Mouse (Mus musculus): ENCODE measurements around the gene Olfr382. TPM values are rescaled to one million over a fixed set of nuclear protein-coding genes. Genes with fewer than 3 reads are reported as not detected.
"Not testable (repeated sequence)": the region's sequence is repeated elsewhere in the genome, so short reads cannot be mapped to it uniquely, and the experiment has no call there.

Gene Olfr382
- not detected in 2 replicates for total RNA-seq (2012; rRNA removed)
- total RNA-seq (2014; rRNA removed), result not detected in 2 replicates
- polyA plus RNA-seq (2012; ENCODE audit: insufficient read length, low read depth), result not detected in 2 replicates

DNA sequence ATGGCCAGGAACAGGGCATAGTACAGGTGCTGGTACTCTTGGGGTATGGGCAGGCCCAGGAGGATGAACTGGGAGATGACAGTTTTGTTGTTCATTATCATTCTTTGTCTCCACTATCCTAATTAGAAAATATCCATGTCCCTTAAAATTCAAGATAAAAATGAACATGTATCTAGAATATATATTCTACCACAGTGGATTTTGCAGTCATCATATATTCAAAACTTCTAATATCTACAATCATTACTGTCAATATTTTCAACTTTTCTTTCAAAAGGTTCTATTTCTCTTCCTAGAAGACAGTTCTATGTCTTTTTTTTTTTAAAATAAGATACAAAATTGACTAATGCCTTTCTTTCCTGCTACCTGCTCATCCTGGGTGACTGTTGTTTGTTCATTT is at the start of gene Olfr382:
TSS of gene Olfr382 (minus strand) at position 101 of the 400 bp plus-strand sequence.
- in situ Hi-C loops (cut with MboI; ENCODE audit: low pct_ligation_motif_present, low pct_unique_long_range_greater_than_20kb, low sequenced_read_pairs) (no loop called here), dilution Hi-C loops (cut with MboI; ENCODE audit: extremely low pct_ligation_motif_present, extremely low pct_unique_long_range_greater_than_20kb, low sequenced_read_pairs) (no loop called here)
- no peaks in the 10 kb centered on the region for H3K79me2 ChIP-seq (replicated peaks; ENCODE audit: control insufficient read depth, extremely low read depth, insufficient read depth, poor library complexity, severe bottlenecking)
- H3K4me3 ChIP-seq (replicated peaks in 1 of 3; ENCODE audit: low read depth in 2 of 3, low read length in 2 of 3, poor library complexity in 1 of 3), result no peak within 1 kb of the TSS
- peaks cover 83% of the 10 kb centered on the region for H3K27me3 ChIP-seq (replicated peaks)
- H3K36me3 ChIP-seq (replicated peaks in 1 of 2; ENCODE audit: control insufficient read depth in 1 of 2, insufficient read depth in 1 of 2, low read length in 1 of 2), result no peaks in the 10 kb centered on the region
- no peak within 1 kb of the TSS for H3K4me2 ChIP-seq (ENCODE audit: insufficient read depth, low read depth, poor library complexity, severe bottlenecking)
- no peak for TF ChIP-seq SIN3A (IDR thresholded peaks at IDR 0.05; ENCODE audit: low read length)
- no peak for DNase-seq (ENCODE audit: extremely low read depth)
- H3K9me3 ChIP-seq (replicated peaks; ENCODE audit: low read length), result no peaks in the 10 kb centered on the region
- H3K27ac ChIP-seq (ENCODE audit: insufficient read depth, low read depth), result no peak within 1 kb of the TSS
- H3K9ac ChIP-seq (ENCODE audit: insufficient read depth, low read depth), result no peak within 1 kb of the TSS
- no peaks in the 10 kb centered on the region for H3K4me1 ChIP-seq (ENCODE audit: control insufficient read depth in 1 of 2, insufficient read depth in 2 of 2)

DNA sequence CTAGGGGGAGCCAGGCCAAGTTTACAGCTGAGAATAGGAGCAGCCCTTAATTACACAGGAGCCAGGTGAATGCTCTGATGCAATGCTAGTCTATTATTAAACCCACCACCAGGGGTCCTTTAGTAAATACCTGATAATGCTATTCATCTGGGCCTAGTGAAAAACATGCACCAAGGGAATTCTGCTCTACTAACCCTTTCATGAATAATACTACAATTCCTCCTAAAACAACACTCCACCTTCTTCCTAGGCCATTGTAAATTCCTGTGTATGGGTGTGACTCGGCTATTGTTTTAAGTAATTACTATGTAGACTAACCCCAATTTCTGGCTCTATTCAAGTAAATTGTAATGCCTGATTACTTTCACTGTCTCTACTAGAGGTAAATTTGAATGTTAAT is 12.0 kb upstream of the Olfr382 start:
- in situ Hi-C loops (cut with MboI; ENCODE audit: low pct_ligation_motif_present, low pct_unique_long_range_greater_than_20kb, low sequenced_read_pairs); DNase-seq (ENCODE audit: extremely low read depth); dilution Hi-C loops (cut with MboI; ENCODE audit: extremely low pct_ligation_motif_present, extremely low pct_unique_long_range_greater_than_20kb, low sequenced_read_pairs); H3K4me1 ChIP-seq (ENCODE audit: control insufficient read depth in 1 of 2, insufficient read depth in 2 of 2); H3K79me2 ChIP-seq (replicated peaks; ENCODE audit: control insufficient read depth, extremely low read depth, insufficient read depth, poor library complexity, severe bottlenecking); H3K9ac ChIP-seq (ENCODE audit: insufficient read depth, low read depth); H3K4me3 ChIP-seq (replicated peaks in 1 of 3; ENCODE audit: low read depth in 2 of 3, low read length in 2 of 3, poor library complexity in 1 of 3); H3K27ac ChIP-seq (ENCODE audit: insufficient read depth, low read depth); H3K9me3 ChIP-seq (replicated peaks; ENCODE audit: low read length); H3K4me2 ChIP-seq (ENCODE audit: insufficient read depth, low read depth, poor library complexity, severe bottlenecking); H3K36me3 ChIP-seq (replicated peaks in 1 of 2; ENCODE audit: control insufficient read depth in 1 of 2, insufficient read depth in 1 of 2, low read length in 1 of 2): not testable (repeated sequence)
- peak in 1 of 2 experiments; percentile 21; a peak in 2 of 4 replicates for TF ChIP-seq CTCF (conservative IDR thresholded peaks at IDR 0.05 in 1 of 2, IDR thresholded peaks at IDR 0.05 in 1 of 2; ENCODE audit: low read depth in 2 of 2, low read length in 2 of 2)
- H3K27me3 ChIP-seq (replicated peaks), result peaks cover 20% of the 10 kb centered on the region

DNA sequence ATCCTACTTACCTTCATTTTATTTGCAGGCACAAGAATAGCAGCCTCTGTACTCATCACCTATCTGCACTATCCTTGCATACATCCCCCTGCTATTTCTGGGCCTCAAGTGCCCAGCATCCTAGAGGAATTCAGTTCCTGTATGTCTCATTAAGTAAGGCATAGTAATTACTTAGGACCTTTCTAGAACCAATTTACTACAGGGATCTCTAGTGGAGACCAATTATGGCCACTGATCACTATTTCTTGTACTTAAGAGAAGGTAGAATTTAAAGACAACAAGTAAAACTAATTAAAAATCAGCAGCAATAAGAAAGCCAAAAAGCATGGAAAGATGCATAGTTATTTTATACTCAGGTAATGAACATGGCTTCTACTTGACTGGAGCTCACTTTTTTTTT is 25.5 kb downstream of the Olfr382 start, which contains the start of gene Olfr381:
TSS of gene Olfr381 (minus strand) at position 101 of the 400 bp plus-strand sequence.
- in situ Hi-C loops (cut with MboI; ENCODE audit: low pct_ligation_motif_present, low pct_unique_long_range_greater_than_20kb, low sequenced_read_pairs), result no loop called here

More for the DNA sequence above, 25.5 kb downstream of the Olfr382 start, which contains the start of gene Olfr381:
- Histone ChIP-seq H3K27me3 (replicated peaks) (peaks cover 48% of the 10 kb centered on the region), H3K79me2 (replicated peaks; ENCODE audit: control insufficient read depth, extremely low read depth, insufficient read depth, poor library complexity, severe bottlenecking) (no peaks in the 10 kb centered on the region), H3K9me3 (replicated peaks; ENCODE audit: low read length) (no peaks in the 10 kb centered on the region), H3K27ac (ENCODE audit: insufficient read depth, low read depth) (no peak within 1 kb of the TSS), H3K4me2 (ENCODE audit: insufficient read depth, low read depth, poor library complexity, severe bottlenecking) (no peak within 1 kb of the TSS), H3K36me3 (replicated peaks in 1 of 2; ENCODE audit: control insufficient read depth in 1 of 2, insufficient read depth in 1 of 2, low read length in 1 of 2) (no peaks in the 10 kb centered on the region), H3K4me1 (ENCODE audit: control insufficient read depth in 1 of 2, insufficient read depth in 2 of 2) (no peaks in the 10 kb centered on the region), H3K9ac (ENCODE audit: insufficient read depth, low read depth) (no peak within 1 kb of the TSS), H3K4me3 (replicated peaks in 1 of 3; ENCODE audit: low read depth in 2 of 3, low read length in 2 of 3, poor library complexity in 1 of 3) (no peak within 1 kb of the TSS)
- TF ChIP-seq ZMIZ1 (IDR thresholded peaks at IDR 0.05; ENCODE audit: low read depth, low read length), result no peak
- no peak for DNase-seq (ENCODE audit: extremely low read depth)
- dilution Hi-C loops (cut with MboI; ENCODE audit: extremely low pct_ligation_motif_present, extremely low pct_unique_long_range_greater_than_20kb, low sequenced_read_pairs), result no loop called here

Other genes starting within 250 kb of the Olfr382 start
- under 0.01 TPM in 1 of 2 replicates, not detected in the other for gene Trpv3, start 249.8 kb downstream of the Olfr382 start, total RNA-seq (2012; rRNA removed)
- not detected in 2 replicates for gene Trpv3, start 249.8 kb downstream of the Olfr382 start, total RNA-seq (2014; rRNA removed)
- gene Trpv3, start 249.8 kb downstream of the Olfr382 start, polyA plus RNA-seq (2012; ENCODE audit: insufficient read length, low read depth), result not detected in 2 replicates
- not detected in 2 replicates for gene Aspa, start 187.6 kb downstream of the Olfr382 start, total RNA-seq (2012; rRNA removed)
- gene Aspa, start 187.6 kb downstream of the Olfr382 start, total RNA-seq (2014; rRNA removed), result not detected in 2 replicates
- not detected in 2 replicates for gene Aspa, start 187.6 kb downstream of the Olfr382 start, polyA plus RNA-seq (2012; ENCODE audit: insufficient read length, low read depth)
- not detected in 2 replicates for gene Gm49340, start 187.5 kb downstream of the Olfr382 start, total RNA-seq (2012; rRNA removed)
- not detected in 2 replicates for gene Gm49340, start 187.5 kb downstream of the Olfr382 start, total RNA-seq (2014; rRNA removed)
- not detected in 2 replicates for gene Gm49340, start 187.5 kb downstream of the Olfr382 start, polyA plus RNA-seq (2012; ENCODE audit: insufficient read length, low read depth)
- gene Spata22, start 187.5 kb downstream of the Olfr382 start, total RNA-seq (2012; rRNA removed), result not detected in 2 replicates
- gene Spata22, start 187.5 kb downstream of the Olfr382 start, total RNA-seq (2014; rRNA removed), result not detected in 2 replicates
- not detected in 2 replicates for gene Spata22, start 187.5 kb downstream of the Olfr382 start, polyA plus RNA-seq (2012; ENCODE audit: insufficient read length, low read depth)
- not detected in 2 replicates for gene Olfr20, start 166.4 kb downstream of the Olfr382 start, total RNA-seq (2012; rRNA removed)
- gene Olfr20, start 166.4 kb downstream of the Olfr382 start, total RNA-seq (2014; rRNA removed), result not detected in 2 replicates
- not detected in 2 replicates for gene Olfr20, start 166.4 kb downstream of the Olfr382 start, polyA plus RNA-seq (2012; ENCODE audit: insufficient read length, low read depth)
- not detected in 2 replicates for gene Olfr376, start 146.0 kb downstream of the Olfr382 start, total RNA-seq (2012; rRNA removed)
- not detected in 2 replicates for gene Olfr376, start 146.0 kb downstream of the Olfr382 start, total RNA-seq (2014; rRNA removed)
- gene Olfr376, start 146.0 kb downstream of the Olfr382 start, polyA plus RNA-seq (2012; ENCODE audit: insufficient read length, low read depth), result not detected in 2 replicates
- not detected in 2 replicates for gene Olfr1, start 117.6 kb downstream of the Olfr382 start, total RNA-seq (2012; rRNA removed)
- not detected in 2 replicates for gene Olfr1, start 117.6 kb downstream of the Olfr382 start, total RNA-seq (2014; rRNA removed)
- gene Olfr1, start 117.6 kb downstream of the Olfr382 start, polyA plus RNA-seq (2012; ENCODE audit: insufficient read length, low read depth), result not detected in 2 replicates
- gene Olfr378, start 88.7 kb downstream of the Olfr382 start, total RNA-seq (2012; rRNA removed), result not detected in 2 replicates
- not detected in 2 replicates for gene Olfr378, start 88.7 kb downstream of the Olfr382 start, total RNA-seq (2014; rRNA removed)
- not detected in 2 replicates for gene Olfr378, start 88.7 kb downstream of the Olfr382 start, polyA plus RNA-seq (2012; ENCODE audit: insufficient read length, low read depth)
- not detected in 2 replicates for gene Olfr380, start 59.7 kb downstream of the Olfr382 start, total RNA-seq (2012; rRNA removed)
- not detected in 2 replicates for gene Olfr380, start 59.7 kb downstream of the Olfr382 start, total RNA-seq (2014; rRNA removed)
- not detected in 2 replicates for gene Olfr380, start 59.7 kb downstream of the Olfr382 start, polyA plus RNA-seq (2012; ENCODE audit: insufficient read length, low read depth)
- gene Olfr381, start 25.6 kb downstream of the Olfr382 start, total RNA-seq (2012; rRNA removed), result not detected in 2 replicates
- not detected in 2 replicates for gene Olfr381, start 25.6 kb downstream of the Olfr382 start, total RNA-seq (2014; rRNA removed)
- not detected in 2 replicates for gene Olfr381, start 25.6 kb downstream of the Olfr382 start, polyA plus RNA-seq (2012; ENCODE audit: insufficient read length, low read depth)
- not detected in 2 replicates for gene Olfr385, start 75.8 kb upstream of the Olfr382 start, total RNA-seq (2012; rRNA removed)
- not detected in 2 replicates for gene Olfr385, start 75.8 kb upstream of the Olfr382 start, total RNA-seq (2014; rRNA removed)
- gene Olfr385, start 75.8 kb upstream of the Olfr382 start, polyA plus RNA-seq (2012; ENCODE audit: insufficient read length, low read depth), result not detected in 2 replicates
- gene Olfr384, start 81.4 kb upstream of the Olfr382 start, total RNA-seq (2012; rRNA removed), result not detected in 2 replicates
- not detected in 2 replicates for gene Olfr384, start 81.4 kb upstream of the Olfr382 start, total RNA-seq (2014; rRNA removed)
- gene Olfr384, start 81.4 kb upstream of the Olfr382 start, polyA plus RNA-seq (2012; ENCODE audit: insufficient read length, low read depth), result not detected in 2 replicates
- gene Zfp735, start 171.6 kb upstream of the Olfr382 start, total RNA-seq (2012; rRNA removed), result not detected in 2 replicates
- not detected in 2 replicates for gene Zfp735, start 171.6 kb upstream of the Olfr382 start, total RNA-seq (2014; rRNA removed)
- not detected in 2 replicates for gene Zfp735, start 171.6 kb upstream of the Olfr382 start, polyA plus RNA-seq (2012; ENCODE audit: insufficient read length, low read depth)